Mouse (Mus musculus) liver, adult 2 months (tissue): ENCODE results near the gene Slc7a11.

ENCODE experiments used
- CTCF ChIP-seq: fragments of 200-500 bp; IDR thresholded peaks from 2 replicates; pipeline ENCODE4 v1.5.1; 2011; ENCODE audit warnings: low read depth, low read length, control low read depth
- POLR2A ChIP-seq: fragments of 200-500 bp; IDR thresholded peaks from 2 replicates; pipeline ENCODE4 v1.6.1; 2011; ENCODE audit warnings: low read length, control low read depth; ENCODE audit not compliant: insufficient read depth; ENCODE audit errors: extremely low read depth

DNA sequence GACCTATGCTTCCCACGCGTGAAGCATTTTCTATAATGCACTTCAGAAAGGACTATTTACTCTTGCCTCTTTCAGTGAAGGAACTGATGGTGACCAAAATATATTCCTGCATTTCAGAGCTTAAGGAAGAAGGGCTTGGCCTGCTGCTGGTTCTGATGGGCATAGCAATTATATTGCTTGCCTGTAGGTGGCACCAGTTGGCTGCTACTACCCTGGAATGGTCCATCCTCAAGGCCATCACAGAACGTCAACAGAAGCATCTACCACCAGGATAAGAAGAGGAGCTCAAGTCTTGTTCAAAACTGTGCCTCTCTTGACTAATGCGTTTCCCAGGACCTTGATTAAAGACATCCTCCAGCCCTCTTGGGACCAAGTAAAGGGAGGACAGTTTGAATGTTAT, 139.3 kb downstream of the Slc7a11 start:
- TF ChIP-seq CTCF (peak; percentile 71), POLR2A (no peak)
